Comparison of ENCODE assay signal across 22 mouse cellular contexts in the genomic region with DNA sequence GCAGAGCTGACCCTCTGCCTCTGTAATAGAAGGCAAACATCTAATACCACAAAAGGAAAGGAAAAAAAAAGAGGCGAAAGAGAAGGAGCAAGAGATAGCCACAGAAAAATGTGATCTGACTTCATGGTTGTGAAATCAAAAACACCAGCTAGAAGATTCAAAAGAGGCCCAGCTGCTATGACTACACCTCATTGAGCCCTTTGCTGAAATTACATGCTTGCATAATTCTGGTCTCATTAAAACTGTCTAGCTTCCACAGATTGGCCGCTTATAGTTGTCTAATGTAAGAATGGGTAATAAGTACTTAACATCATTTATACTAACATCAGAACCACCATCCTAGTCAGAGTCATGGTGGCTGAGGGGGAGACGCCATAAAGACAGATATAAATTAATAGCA.
"Had no signal": no experiment of that assay in that cellular context is flagged by ENCODE, and none has a peak within 500 bp of the region (broad histone marks: within the 10 kb centered on the region; RNA-seq: fewer than 3 reads in every experiment).

No protein-coding gene starts in this region.

- H3K9me3 ChIP-seq: limb, embryonic 12.5 days; limb, embryonic 15.5 days; midbrain, embryonic 10.5 days; midbrain, embryonic 13.5 days; neural tube, embryonic 13.5 days; stomach, embryonic 15.5 days had no signal

- H3K4me1 ChIP-seq: limb, embryonic 12.5 days; limb, embryonic 15.5 days; midbrain, embryonic 10.5 days; midbrain, embryonic 13.5 days; stomach, embryonic 15.5 days had no signal

- DNase-seq: kidney, postnatal 14 days; kidney, postnatal 4 days; left cerebral cortex, postnatal 4 days; liver, postnatal 0 days; lung, embryonic 14.5 days; retina, postnatal 1 day; right cerebral cortex, postnatal 25 days; spleen, adult 18-20 months; thymus, postnatal 25 days had no signal

- H3K27me3 ChIP-seq: limb, embryonic 12.5 days; limb, embryonic 15.5 days; megakaryocyte, embryonic 14.5 days; midbrain, embryonic 13.5 days; neural tube, embryonic 13.5 days; stomach, embryonic 15.5 days had no signal

- H3K4me2 ChIP-seq: limb, embryonic 12.5 days; limb, embryonic 15.5 days; liver, embryonic 11.5 days; lung, embryonic 14.5 days; midbrain, embryonic 13.5 days; neural tube, embryonic 13.5 days; stomach, embryonic 15.5 days had no signal

- H3K9ac ChIP-seq: limb, embryonic 12.5 days; limb, embryonic 15.5 days; liver, embryonic 14.5 days; liver, postnatal 0 days; lung, embryonic 14.5 days; midbrain, embryonic 13.5 days; neural tube, embryonic 13.5 days; stomach, embryonic 15.5 days had no signal

- ATAC-seq: liver, postnatal 0 days; lung, postnatal 0 days; midbrain, embryonic 13.5 days; midbrain, embryonic 16.5 days had no signal

- H3K27ac ChIP-seq: limb, embryonic 12.5 days; limb, embryonic 15.5 days; liver, embryonic 14.5 days; macrophage; midbrain, embryonic 10.5 days; midbrain, embryonic 13.5 days; neural tube, embryonic 13.5 days; stomach, embryonic 15.5 days had no signal

- H3K4me3 ChIP-seq: limb, embryonic 12.5 days; limb, embryonic 15.5 days; megakaryocyte, embryonic 14.5 days; midbrain, embryonic 10.5 days; midbrain, embryonic 13.5 days; myocyte; neural tube, embryonic 13.5 days; stomach, embryonic 15.5 days had no signal
